In genomic region chr2:9395379-9395999, GRCm38 (mm10) we compare ENCODE assay signal across 26 mouse cellular contexts.
"Had no signal": no experiment of that assay in that cellular context is flagged by ENCODE, and none has a peak within 500 bp of the region (broad histone marks: within the 10 kb centered on the region; RNA-seq: fewer than 3 reads in every experiment).

No protein-coding gene starts in this region.

- DNase-seq: gastrocnemius, postnatal 14 days; gastrocnemius, postnatal 36 days; heart, adult 18-20 months; heart, postnatal 14 days; heart, postnatal 36 days; kidney, adult 11 months; kidney, adult 2 months; kidney, adult 9 months; kidney, postnatal 14 days; kidney, postnatal 36 days; liver; liver, embryonic 13.5 days had no signal

- ATAC-seq: hindbrain, postnatal 0 days had no signal

- H3K4me1 ChIP-seq: heart, embryonic 13.5 days; heart, embryonic 15.5 days; hindbrain, embryonic 13.5 days; hindbrain, embryonic 15.5 days; kidney, embryonic 15.5 days; limb, embryonic 10.5 days; limb, embryonic 12.5 days; liver, embryonic 13.5 days; liver, embryonic 15.5 days had no signal

- H3K9me3 ChIP-seq: heart, embryonic 13.5 days; heart, embryonic 15.5 days; hindbrain, embryonic 13.5 days; hindbrain, embryonic 15.5 days; kidney, embryonic 15.5 days; limb, embryonic 10.5 days; limb, embryonic 12.5 days; liver, embryonic 13.5 days; liver, embryonic 15.5 days had no signal

- H3K27ac ChIP-seq: heart, embryonic 13.5 days; heart, embryonic 15.5 days; hindbrain, embryonic 13.5 days; hindbrain, embryonic 15.5 days; hindbrain, postnatal 0 days; kidney, embryonic 15.5 days; kidney, postnatal 0 days; layer of hippocampus, adult 2 months; left cerebral cortex, adult 2 months; limb, embryonic 10.5 days; limb, embryonic 12.5 days; liver, embryonic 13.5 days; liver, embryonic 15.5 days had no signal

- H3K36me3 ChIP-seq: heart, embryonic 13.5 days; heart, embryonic 15.5 days; hindbrain, embryonic 13.5 days; hindbrain, embryonic 15.5 days; kidney, embryonic 15.5 days; limb, embryonic 10.5 days; limb, embryonic 12.5 days; liver, embryonic 13.5 days; liver, embryonic 15.5 days had no signal

- H3K4me2 ChIP-seq: heart, embryonic 11.5 days; heart, embryonic 13.5 days; heart, embryonic 15.5 days; hindbrain, embryonic 13.5 days; hindbrain, embryonic 15.5 days; kidney, embryonic 15.5 days; limb, embryonic 12.5 days; liver, embryonic 11.5 days; liver, embryonic 13.5 days; liver, embryonic 15.5 days had no signal

- H3K9ac ChIP-seq: heart, embryonic 13.5 days; heart, embryonic 15.5 days; hindbrain, embryonic 13.5 days; hindbrain, embryonic 15.5 days; kidney, embryonic 15.5 days; limb, embryonic 12.5 days; liver, embryonic 13.5 days; liver, embryonic 15.5 days had no signal

- H3K4me3 ChIP-seq: heart, embryonic 13.5 days; heart, embryonic 15.5 days; hindbrain, embryonic 13.5 days; hindbrain, embryonic 15.5 days; kidney, embryonic 15.5 days; layer of hippocampus, adult 2 months; left cerebral cortex, adult 2 months; limb, embryonic 10.5 days; limb, embryonic 12.5 days; liver, embryonic 13.5 days; liver, embryonic 15.5 days had no signal

- H3K27me3 ChIP-seq: heart, embryonic 13.5 days; heart, embryonic 15.5 days; hindbrain, embryonic 13.5 days; hindbrain, embryonic 15.5 days; kidney, embryonic 15.5 days; limb, embryonic 12.5 days; liver, embryonic 13.5 days; liver, embryonic 15.5 days had no signal
